Mouse (Mus musculus): Measurements from ENCODE around the gene Dvl1.

- TF ChIP-seq CTCF (IDR thresholded peaks at IDR 0.05) (no peak), EP300 (IDR thresholded peaks at IDR 0.05; ENCODE audit: insufficient read depth, low read depth, low read length) (no peak)
Observed at GRCm38 (mm10) chr4:155823443-155823842, 23.8 kb upstream of the Dvl1 start.
